Mouse (Mus musculus) R1 (cell line): ENCODE measurements at regions not wholly inside any gene's neighbourhood (a gene's known extent, or its start where the extent isn't known, plus 50 kb on each side); places are given as distances from the start of the nearest gene placed in this dataset.
"Not testable (repeated sequence)": the region's sequence is repeated elsewhere in the genome, so short reads cannot be mapped to it uniquely, and the experiment has no call there.

Source experiments
- DNase-seq: peaks from one replicate; pipeline ENCODE4 v3.0.0-alpha.2; 2018; ENCODE audit warnings: low read depth, low spot score

- DNase-seq, result peak; percentile 21
Measured at GRCm38 (mm10) chr8:126081279-126081678, 86.3 kb downstream of the Kcnk1 start.

DNA sequence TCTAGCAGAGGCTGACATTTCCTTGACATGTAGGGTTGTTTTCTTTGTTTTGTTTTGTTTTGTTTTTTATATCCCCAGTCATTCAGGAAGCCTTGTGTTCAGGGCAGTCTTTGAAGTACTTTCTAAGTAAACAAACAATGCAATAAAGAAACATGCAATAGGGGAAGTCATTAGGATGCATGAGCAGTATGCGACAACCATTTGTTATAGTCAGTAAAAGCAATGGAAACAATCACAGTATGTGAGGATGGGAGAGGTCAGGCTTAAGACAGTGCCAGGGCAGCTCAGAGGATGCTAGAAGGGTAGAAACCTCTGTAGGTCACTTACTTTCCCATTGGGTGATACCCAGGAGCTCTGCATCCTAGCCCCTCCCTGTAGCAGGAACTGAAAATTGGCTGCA lies 87.9 kb downstream of the Kcnk1 start:
- DNase-seq, result no peak

GRCm38 (mm10) chr8:126090772-126091171 lies 95.8 kb downstream of the Kcnk1 start:
- DNase-seq, result no peak

- no peak for DNase-seq
Measured at GRCm38 (mm10) chr8:126094005-126094404, 99.0 kb downstream of the Kcnk1 start.

GRCm38 (mm10) chr8:126096056-126096455 lies 101.1 kb downstream of the Kcnk1 start:
- no peak for DNase-seq

DNA sequence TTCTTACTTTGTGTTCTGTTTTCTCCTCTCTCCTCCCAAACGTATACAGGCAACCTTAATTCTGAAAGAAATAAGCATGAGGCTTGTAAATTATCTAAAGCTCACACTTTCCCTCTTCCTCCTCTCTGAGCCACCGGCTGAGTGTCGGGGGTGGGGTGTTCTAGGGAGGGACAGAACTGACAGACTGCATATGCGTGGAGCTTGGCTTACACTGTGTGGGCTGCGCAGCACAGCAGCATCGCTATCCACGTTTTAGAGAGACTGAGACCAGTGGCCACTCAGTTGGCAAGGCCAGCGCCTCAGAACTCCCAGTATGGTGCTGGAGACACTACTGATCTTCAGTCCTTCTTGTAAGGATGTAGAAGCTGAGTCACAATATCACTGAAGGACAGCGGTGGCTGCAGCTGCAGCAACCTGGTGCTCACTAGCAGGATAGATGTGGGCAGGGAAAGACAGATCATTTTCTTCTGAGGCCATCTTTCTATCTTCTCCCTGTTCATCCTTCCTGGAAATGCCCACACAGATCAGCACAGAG lies 101.7 kb downstream of the Kcnk1 start:
- no peak for DNase-seq

DNA sequence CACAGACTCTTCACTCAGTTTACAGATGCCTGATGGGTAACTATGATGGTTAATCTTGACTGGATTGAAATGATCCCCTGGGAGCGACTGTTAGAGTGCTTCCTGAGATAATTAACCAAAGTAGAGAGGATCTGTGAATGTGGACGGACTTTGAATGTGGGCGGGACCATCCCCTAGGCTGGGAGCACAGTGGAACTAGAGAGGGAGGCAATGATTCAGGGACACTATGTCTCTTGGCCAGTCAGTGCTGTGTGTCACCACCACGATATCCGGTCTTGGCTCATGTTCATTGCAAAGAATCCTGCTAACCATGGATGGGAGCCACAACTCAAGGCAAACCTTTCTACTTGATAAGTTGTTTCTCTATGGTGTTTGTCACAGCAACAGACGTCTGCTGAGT lies 103.9 kb downstream of the Kcnk1 start:
- DNase-seq, result no peak

DNA sequence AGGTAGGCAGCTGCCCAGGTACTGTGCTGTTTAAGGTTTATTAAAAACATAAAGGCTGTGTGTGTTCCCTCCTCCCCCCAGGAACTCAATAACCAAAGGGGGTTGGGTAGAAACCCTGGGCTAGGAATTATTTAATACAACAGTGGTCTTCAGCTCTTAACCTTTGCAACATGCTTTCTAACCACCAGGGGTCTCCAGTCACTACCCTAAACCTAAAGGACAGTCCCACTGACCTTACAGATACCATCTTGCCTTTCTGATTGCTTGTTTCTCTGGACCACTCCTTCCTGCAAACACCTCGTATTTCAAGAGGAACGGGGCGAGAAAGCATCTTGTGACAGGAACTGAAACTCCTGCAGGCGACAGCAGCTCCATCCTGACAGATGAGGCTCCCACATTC lies 104.9 kb downstream of the Kcnk1 start:
- DNase-seq, result peak; percentile 49

DNA sequence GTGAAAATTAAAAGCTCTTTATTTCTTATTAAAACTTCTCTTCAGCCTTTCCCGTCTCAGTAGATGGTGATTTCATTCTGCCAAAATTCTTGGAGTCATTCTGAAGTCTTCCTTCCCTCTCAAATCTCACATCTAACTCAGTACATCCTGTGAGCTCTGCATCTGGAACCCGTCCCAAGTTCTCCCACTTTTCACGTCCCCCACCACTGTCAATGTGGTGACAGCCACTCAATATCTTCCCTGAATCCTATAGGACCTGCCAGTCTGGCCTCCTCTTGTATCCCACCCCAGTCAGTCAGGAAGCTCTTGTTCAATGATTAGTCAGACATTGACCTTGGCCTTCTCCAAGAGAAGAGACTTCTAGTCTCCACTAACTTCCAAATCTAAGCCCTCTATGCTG lies 110.1 kb downstream of the Kcnk1 start:
- DNase-seq, result no peak

GRCm38 (mm10) chr8:126126041-126126440 lies 131.1 kb downstream of the Kcnk1 start:
- DNase-seq, result no peak

DNA sequence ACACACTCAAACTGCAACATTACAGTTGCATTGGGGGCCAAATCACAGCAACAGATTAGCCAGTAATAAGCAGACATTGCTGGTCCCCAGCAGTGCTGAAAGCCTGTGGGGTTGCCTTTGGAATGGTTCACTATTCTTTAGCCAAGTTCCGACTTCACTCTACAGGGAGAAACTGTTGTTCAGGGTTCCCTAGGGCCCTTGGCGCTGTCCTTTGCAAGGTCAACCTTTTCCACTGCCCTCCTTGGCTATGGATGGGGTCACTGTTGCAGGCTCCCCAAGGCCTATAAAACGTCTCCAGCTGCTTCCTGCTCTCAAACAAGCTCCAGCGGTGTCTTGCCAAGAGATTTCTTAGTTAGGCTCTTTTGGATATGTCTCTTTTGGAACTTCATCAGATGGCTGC lies 137.1 kb downstream of the Kcnk1 start:
- DNase-seq, result no peak

GRCm38 (mm10) chr8:126132918-126133317 lies 137.9 kb downstream of the Kcnk1 start:
- DNase-seq, result not testable (repeated sequence)

DNA sequence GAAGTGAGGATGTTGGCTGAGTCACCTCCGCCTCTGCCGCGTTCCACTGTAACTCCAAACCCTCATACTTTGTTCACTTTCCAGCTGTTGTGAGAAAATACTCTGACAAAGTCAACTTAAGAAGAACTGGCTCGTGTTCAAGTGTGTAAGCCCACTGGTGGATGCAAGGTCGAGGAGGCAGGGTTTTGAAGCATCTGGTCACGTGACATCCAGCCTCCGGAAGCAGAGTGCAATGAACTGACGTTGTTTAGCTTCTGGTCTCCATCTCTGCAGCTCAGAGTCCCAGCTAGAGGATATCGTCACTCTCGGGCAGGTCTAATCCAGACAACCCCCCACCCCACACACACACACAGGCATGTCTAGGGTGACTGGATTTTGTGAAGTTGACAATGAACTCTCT lies 140.1 kb downstream of the Kcnk1 start:
- no peak for DNase-seq

- DNase-seq, result no peak
Measured at GRCm38 (mm10) chr8:126135573-126135972, 140.6 kb downstream of the Kcnk1 start.

DNA sequence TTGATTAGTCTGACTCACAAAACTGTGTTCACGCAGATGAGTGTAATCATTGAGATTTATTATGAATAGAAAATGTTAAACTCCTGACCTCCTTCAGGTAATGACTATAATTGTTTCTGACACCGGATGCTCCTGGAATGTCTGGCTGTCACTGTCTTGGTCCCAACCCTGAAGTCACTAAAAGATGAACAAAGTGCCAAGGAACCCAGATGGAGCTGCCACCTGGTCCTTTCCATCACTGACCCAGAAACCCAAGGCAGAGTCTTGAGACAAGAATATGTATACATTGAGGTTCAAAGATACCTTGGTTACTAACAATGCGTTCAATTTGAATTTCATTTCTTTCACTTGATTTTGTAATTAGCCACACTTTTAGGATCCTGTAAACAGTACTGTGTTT lies 142.0 kb downstream of the Kcnk1 start:
- DNase-seq, result no peak

DNA sequence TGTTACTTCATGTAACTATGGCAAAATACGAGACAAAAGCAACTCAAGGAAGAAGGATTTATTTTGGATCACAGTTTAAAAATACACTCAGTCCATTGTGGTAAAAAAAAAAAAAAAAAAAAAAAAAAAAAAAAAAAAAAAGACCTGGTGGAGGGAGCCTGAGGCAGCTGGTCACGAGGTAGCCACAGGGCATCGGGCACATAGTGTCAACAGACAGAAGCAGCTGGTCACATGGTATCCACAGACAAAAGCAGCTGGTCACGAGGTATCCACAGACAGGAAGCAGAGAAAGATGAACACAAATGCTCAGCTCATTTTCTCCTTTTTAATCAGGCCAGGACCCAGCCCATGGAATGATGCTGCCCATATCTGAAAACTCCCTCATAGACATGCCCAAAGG lies 142.5 kb downstream of the Kcnk1 start:
- no peak for DNase-seq

GRCm38 (mm10) chr8:126138645-126139545 lies 143.9 kb downstream of the Kcnk1 start:
- DNase-seq, result peak; percentile 37

GRCm38 (mm10) chr8:126139546-126139870 lies 144.5 kb downstream of the Kcnk1 start:
- no peak for DNase-seq

DNA sequence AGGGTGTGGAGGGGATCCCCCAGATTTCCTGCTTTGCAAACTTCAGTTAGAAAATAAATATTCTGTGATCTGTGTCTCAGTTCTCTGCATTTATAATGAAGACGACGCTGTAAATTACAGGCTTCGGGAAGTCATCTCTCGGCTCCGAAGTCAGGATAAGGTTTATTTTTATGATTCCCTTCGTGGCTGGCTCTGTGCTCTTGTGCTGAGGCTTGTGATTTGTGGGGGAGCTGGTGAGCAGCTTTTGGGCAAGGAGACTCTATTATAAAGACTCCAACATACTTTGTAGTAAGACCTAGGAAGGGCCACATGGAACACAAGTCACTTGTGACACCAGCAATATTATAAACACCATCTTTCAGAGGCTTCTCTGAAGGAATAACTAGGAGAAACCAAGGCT lies 146.0 kb downstream of the Kcnk1 start:
- no peak for DNase-seq

- DNase-seq, result no peak
Measured at GRCm38 (mm10) chr8:126151527-126151926, 146.8 kb upstream of the Slc35f3 start.

DNA sequence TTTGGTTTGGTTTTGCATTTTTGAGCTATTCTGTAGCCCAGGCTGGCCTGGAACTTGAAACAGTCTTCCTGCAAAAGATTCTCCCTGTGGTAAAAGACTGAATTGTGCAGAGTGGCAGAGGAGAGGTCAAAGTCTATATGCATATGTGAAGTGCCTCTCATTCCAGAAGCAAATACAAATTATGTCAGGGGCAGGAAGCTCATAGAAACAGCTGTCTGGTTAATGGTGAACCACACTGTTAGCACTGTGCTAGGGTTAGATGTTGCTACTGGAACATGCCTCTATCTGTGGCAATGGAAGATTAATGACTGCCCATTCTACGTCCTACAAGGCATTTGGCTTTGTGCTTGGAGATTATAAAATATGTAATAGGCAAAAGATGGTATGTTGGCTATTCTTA lies 144.4 kb upstream of the Slc35f3 start:
- DNase-seq, result no peak

DNA sequence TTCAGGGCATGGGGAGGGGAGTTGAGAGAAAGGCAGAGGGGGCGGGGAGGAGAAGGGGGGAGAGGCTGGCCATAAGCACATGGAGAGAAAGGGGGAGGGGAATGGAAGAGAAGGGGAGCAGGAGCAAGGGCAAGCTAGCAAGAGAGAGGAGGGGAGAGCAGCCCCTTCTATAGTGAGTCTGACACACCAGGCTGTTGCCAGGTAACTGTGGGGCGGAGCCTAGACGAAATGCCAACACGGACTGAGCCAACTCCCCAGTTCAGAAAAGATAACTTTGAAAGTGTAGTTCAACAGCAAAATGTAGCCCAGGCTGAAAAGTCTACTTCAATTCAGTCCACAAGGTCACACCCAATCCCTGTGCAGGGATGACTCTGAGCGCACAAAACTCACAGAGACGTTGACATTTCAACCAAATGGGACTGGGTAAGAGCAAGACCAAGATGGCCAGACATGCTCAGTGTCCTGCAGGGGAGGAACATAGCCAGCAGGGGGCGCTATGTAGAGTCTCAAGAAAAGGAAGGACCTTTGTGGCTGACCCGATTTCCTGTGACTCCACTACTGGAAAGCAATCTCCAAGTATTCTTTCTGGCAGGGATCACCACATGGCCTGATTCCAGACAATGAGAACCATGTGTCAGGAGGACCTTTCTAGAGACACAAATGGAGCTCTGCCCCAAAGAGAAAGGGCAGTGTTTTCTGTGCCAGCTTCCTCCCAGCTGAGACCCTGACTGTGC lies 140.7 kb upstream of the Slc35f3 start:
- DNase-seq, result peak; percentile 76

- no peak for DNase-seq
Measured at GRCm38 (mm10) chr8:126159485-126159884, 138.9 kb upstream of the Slc35f3 start.
